Mouse (Mus musculus): ENCODE results near the gene Shisa2. TPM values are rescaled to one million over a fixed set of nuclear protein-coding genes. Genes with fewer than 3 reads are reported as not detected.

Shisa2 gene
- polyA plus RNA-seq (2012; rRNA removed): 7.7 and 10.9 TPM in 2 replicates

GRCm38 (mm10) chr14:59625158-59625805 is at the start of gene Shisa2:
Gene Shisa2, plus strand, starts transcription at chr14:59625308.

DNA sequence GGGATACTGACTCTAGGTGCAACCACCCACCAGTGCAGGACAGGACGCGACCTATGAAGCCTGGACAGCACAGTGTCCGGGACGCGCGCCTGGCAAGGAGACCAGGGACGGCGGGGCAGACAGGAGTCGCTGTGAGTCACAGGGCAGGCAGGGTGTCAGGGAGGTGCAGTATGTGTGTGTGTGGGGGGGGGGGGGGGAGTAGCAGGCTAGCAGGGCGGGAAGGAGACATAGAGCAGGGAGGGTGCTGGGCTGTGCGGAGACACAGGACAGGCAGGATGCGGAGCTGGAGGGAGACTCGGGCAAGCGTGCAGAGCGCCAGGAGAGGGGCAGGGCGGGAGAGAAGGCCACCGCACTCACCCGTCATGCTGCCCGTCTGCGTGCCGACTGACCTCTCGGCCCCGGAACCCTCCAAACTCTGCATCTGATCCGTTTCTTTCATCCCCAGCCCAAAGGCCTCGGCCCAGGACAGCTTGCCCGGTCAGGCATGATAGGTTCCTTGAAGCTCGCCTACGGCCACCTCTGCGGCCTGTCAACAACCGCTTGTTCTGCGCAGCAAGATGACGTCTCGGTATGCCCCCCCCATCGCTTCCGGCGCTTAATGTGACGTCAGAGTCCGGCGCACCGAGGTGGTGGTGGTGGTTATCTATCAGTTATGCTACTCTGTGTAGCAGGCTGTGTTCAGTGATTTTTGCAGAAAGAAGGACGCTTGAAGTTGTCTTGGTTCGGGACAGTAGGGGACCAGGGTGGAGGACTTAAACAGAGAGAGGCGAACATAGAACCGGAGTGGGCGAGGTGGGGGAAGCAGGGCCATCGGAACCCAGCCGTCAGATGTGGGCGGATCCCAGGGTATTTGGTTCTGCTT is 27.5 kb upstream of the Shisa2 start, which contains the start of gene Cdadc1:
Gene Cdadc1 (minus strand): TSS at position 562 of the 862 bp plus-strand sequence.

Other genes starting within 250 kb of the Shisa2 start
- 0.02 and 0.04 TPM in 2 replicates for gene Phf11c, start 229.9 kb upstream of the Shisa2 start, polyA plus RNA-seq (2012; rRNA removed)
- gene Setdb2, start 184.4 kb upstream of the Shisa2 start, polyA plus RNA-seq (2012; rRNA removed): 2.6 and 3.1 TPM in 2 replicates
- 2.8 and 3.4 TPM in 2 replicates for gene Cab39l, start 184.3 kb upstream of the Shisa2 start, polyA plus RNA-seq (2012; rRNA removed)
- 0.47 and 1.3 TPM in 2 replicates for gene Cdadc1, start 27.3 kb upstream of the Shisa2 start, polyA plus RNA-seq (2012; rRNA removed)